Mouse (Mus musculus) small intestine, adult 2 months (tissue): ENCODE measurements around the gene Adgrg5.

ENCODE experiments used
- CTCF ChIP-seq: fragments of 200-500 bp; IDR thresholded peaks from 2 replicates; pipeline ENCODE4 v1.5.1; 2012; ENCODE audit warnings: low read depth, mild to moderate bottlenecking, control low read depth, inconsistent platforms, low read length, moderate library complexity, mixed read lengths; ENCODE audit not compliant: insufficient replicate concordance, insufficient read length; ENCODE audit errors: extremely low read depth
- POLR2A ChIP-seq: fragments of 200-500 bp; IDR thresholded peaks from 2 replicates; pipeline ENCODE4 v1.6.1; 2012; ENCODE audit warnings: low read depth, mild to moderate bottlenecking, control low read depth, inconsistent platforms, low read length, moderate library complexity

DNA sequence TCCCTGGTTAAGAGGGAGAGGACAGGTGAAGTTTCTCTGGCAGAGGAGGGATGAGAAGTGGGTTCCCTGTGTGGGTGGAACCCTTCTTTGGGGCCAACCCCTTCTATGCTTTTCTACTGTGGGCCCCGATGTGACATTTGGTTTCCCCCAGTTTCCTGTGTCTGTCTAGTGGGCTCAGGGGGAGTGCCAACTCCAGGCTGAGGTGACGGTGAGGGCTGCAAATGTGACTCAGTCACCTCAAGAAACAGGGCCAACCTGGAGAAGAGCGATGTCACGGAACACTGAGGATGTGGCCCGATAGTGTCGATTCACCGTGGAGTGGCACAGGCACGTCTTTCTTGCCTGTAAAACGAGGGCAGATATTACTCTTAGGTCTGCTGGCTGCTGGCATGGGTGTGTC lies 49.8 kb downstream of the Adgrg5 start:
- no peak for TF ChIP-seq CTCF
- no peak for TF ChIP-seq POLR2A
